Mouse (Mus musculus): Measurements from ENCODE around the gene Slc43a3. TPM values are rescaled to one million over a fixed set of nuclear protein-coding genes. Genes with fewer than 3 reads are reported as not detected.

Slc43a3 gene
- polyA plus RNA-seq (2014; fragmentation: Illumina TruSeq; extraction: RNeasy Lipid Tissue Mini Kit (QIAGEN cat#74804); ENCODE audit: low read depth, low replicate concordance): 88.1 TPM

DNA sequence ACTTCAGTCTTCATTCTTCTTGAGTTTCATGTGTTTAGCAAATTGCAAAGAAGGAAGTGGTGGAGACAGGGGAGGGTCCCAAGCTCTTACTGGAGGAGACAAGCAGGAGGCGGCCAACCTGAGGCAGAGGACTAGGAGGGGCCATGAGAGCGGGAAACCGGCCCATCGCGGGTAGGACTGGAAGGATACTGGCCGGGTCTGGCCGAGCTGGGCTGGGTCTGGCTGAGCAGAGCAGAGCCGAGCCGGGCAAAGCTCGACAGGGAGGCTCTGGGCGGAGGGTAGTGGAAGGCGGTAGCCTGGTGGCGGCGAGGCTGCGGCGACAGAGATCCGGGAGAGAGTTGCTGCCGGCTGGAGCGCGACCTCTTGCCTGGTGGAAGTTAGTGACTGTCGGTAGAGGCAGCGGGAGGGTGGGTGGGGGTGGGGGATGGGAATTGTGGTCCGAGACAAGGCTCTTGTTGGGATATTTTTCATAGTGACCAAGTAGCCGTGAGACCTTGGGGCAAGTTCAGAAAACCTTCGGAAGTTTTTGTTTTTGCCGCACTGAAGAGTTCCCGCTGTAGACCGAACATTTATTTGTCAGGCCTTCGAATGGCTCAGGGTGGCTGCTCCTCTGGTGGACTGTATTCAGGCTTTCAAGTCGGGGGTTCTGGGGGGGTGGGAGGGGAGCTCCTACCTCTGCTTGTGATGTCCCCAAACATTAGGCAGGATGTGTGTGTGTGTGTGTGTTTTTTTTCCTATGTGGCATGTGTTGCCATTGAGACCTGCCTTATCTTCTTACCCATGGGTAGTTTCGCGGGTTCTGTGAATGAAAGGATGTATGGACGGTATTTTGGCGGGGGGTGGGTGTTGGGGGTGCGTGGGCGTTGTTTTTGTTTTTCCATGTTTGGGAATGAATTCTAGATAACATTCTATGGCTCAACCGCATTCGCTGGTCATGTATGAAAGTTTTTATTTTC lies at the start of gene Slc43a3:
Slc43a3 (plus strand) TSS at position 106 of the 956 bp plus-strand sequence.

DNA sequence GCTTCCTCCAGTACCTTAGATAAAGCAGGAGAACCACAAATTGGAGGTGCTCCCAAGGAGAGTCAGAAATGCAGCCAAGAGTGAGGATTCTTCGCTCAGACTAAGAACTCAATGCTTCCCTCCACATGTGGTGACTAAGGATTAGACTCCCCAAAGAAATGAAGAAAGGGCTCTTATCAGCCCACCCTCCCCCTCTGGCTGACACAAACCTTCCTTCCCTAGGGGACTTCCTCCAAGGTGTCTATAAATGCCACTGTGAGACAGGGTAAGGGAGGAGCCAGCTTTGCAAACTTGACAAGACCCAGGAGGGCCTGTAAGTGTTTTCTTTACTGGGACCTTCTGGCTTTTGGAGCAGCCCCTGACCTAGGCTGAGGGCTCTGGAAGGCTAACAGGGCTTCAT lies 43.8 kb downstream of the Slc43a3 start, which contains the start of gene Prg2:
Prg2 (plus strand) TSS at position 274 of the 400 bp plus-strand sequence.

DNA sequence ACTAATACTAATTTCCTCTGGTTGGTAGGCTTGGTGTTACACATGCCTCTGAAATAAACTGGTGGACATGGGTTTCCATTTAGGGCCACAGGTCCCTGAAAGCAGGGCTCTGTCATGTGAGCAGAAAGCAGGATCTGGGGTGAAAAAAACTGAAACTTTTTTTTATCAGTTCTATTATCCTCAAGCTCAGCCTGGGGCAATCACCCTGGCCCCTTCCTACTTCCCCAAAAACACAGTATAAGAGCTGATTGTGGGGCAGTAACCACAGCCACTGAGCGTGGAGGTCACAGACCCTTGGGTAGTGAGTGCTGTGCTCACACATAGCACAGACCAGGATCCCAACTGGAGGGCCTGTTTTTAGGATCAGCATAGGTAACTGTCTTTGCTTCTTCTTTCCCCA lies 51.6 kb downstream of the Slc43a3 start, which contains the start of gene Prg3:
Prg3 (plus strand) TSS at position 286 of the 400 bp plus-strand sequence.

Other genes starting within 250 kb of the Slc43a3 start
- 62.2 TPM for gene Zdhhc5, start 221.4 kb upstream of the Slc43a3 start, polyA plus RNA-seq (2014; fragmentation: Illumina TruSeq; extraction: RNeasy Lipid Tissue Mini Kit (QIAGEN cat#74804); ENCODE audit: low read depth, low replicate concordance)
- 20.5 TPM for gene Clp1, start 209.2 kb upstream of the Slc43a3 start, polyA plus RNA-seq (2014; fragmentation: Illumina TruSeq; extraction: RNeasy Lipid Tissue Mini Kit (QIAGEN cat#74804); ENCODE audit: low read depth, low replicate concordance)
- gene Ypel4, start 202.5 kb upstream of the Slc43a3 start, polyA plus RNA-seq (2014; fragmentation: Illumina TruSeq; extraction: RNeasy Lipid Tissue Mini Kit (QIAGEN cat#74804); ENCODE audit: low read depth, low replicate concordance): 2.9 TPM
- gene Gm19426, start 192.9 kb upstream of the Slc43a3 start, polyA plus RNA-seq (2014; fragmentation: Illumina TruSeq; extraction: RNeasy Lipid Tissue Mini Kit (QIAGEN cat#74804); ENCODE audit: low read depth, low replicate concordance): not detected
- 25.4 TPM for gene Serping1, start 161.1 kb upstream of the Slc43a3 start, polyA plus RNA-seq (2014; fragmentation: Illumina TruSeq; extraction: RNeasy Lipid Tissue Mini Kit (QIAGEN cat#74804); ENCODE audit: low read depth, low replicate concordance)
- 24.4 TPM for gene Ube2l6, start 137.8 kb upstream of the Slc43a3 start, polyA plus RNA-seq (2014; fragmentation: Illumina TruSeq; extraction: RNeasy Lipid Tissue Mini Kit (QIAGEN cat#74804); ENCODE audit: low read depth, low replicate concordance)
- not detected for gene Smtnl1, start 113.9 kb upstream of the Slc43a3 start, polyA plus RNA-seq (2014; fragmentation: Illumina TruSeq; extraction: RNeasy Lipid Tissue Mini Kit (QIAGEN cat#74804); ENCODE audit: low read depth, low replicate concordance)
- gene Timm10, start 109.6 kb upstream of the Slc43a3 start, polyA plus RNA-seq (2014; fragmentation: Illumina TruSeq; extraction: RNeasy Lipid Tissue Mini Kit (QIAGEN cat#74804); ENCODE audit: low read depth, low replicate concordance): 4.1 TPM
- gene Slc43a1, start 97.7 kb upstream of the Slc43a3 start, polyA plus RNA-seq (2014; fragmentation: Illumina TruSeq; extraction: RNeasy Lipid Tissue Mini Kit (QIAGEN cat#74804); ENCODE audit: low read depth, low replicate concordance): 3.0 TPM
- not detected for gene Rtn4rl2, start 49.9 kb upstream of the Slc43a3 start, polyA plus RNA-seq (2014; fragmentation: Illumina TruSeq; extraction: RNeasy Lipid Tissue Mini Kit (QIAGEN cat#74804); ENCODE audit: low read depth, low replicate concordance)
- not detected for gene Prg2, start 43.9 kb downstream of the Slc43a3 start, polyA plus RNA-seq (2014; fragmentation: Illumina TruSeq; extraction: RNeasy Lipid Tissue Mini Kit (QIAGEN cat#74804); ENCODE audit: low read depth, low replicate concordance)
- not detected for gene Prg3, start 51.6 kb downstream of the Slc43a3 start, polyA plus RNA-seq (2014; fragmentation: Illumina TruSeq; extraction: RNeasy Lipid Tissue Mini Kit (QIAGEN cat#74804); ENCODE audit: low read depth, low replicate concordance)
- 126 TPM for gene Ssrp1, start 100.7 kb downstream of the Slc43a3 start, polyA plus RNA-seq (2014; fragmentation: Illumina TruSeq; extraction: RNeasy Lipid Tissue Mini Kit (QIAGEN cat#74804); ENCODE audit: low read depth, low replicate concordance)
- gene P2rx3, start 100.9 kb downstream of the Slc43a3 start, polyA plus RNA-seq (2014; fragmentation: Illumina TruSeq; extraction: RNeasy Lipid Tissue Mini Kit (QIAGEN cat#74804); ENCODE audit: low read depth, low replicate concordance): 0.99 TPM
- gene Tnks1bp1, start 111.4 kb downstream of the Slc43a3 start, polyA plus RNA-seq (2014; fragmentation: Illumina TruSeq; extraction: RNeasy Lipid Tissue Mini Kit (QIAGEN cat#74804); ENCODE audit: low read depth, low replicate concordance): 0.99 TPM
- 8.1 TPM for gene Aplnr, start 199.6 kb downstream of the Slc43a3 start, polyA plus RNA-seq (2014; fragmentation: Illumina TruSeq; extraction: RNeasy Lipid Tissue Mini Kit (QIAGEN cat#74804); ENCODE audit: low read depth, low replicate concordance)

Measured in adrenal gland, adult 10 weeks (tissue).